ENCODE assay signal across 22 mouse cellular contexts in genomic region chr12:5363961-5364634, GRCm38 (mm10). TPM values are rescaled to one million over a fixed set of nuclear protein-coding genes. Genes with fewer than 3 reads are reported as not detected.
A peak's percentile ranks its signal among the peaks of the same experiment; 100 is the strongest.
DNase-seq lines count a peak whose midpoint lies in the region; ATAC-seq and TF ChIP-seq lines count a peak whose summit lies in the region.
"Had no signal": no experiment of that assay in that cellular context is flagged by ENCODE, and none has a peak within 500 bp of the region (broad histone marks: within the 10 kb centered on the region; RNA-seq: fewer than 3 reads in every experiment).

No protein-coding gene starts in this region.

- no peak for TF ChIP-seq CTCF in left cerebral cortex, adult 2 months (IDR thresholded peaks at IDR 0.05)
- no peak for TF ChIP-seq CTCF in CH12.LX (conservative IDR thresholded peaks at IDR 0.05 in 1 of 2, IDR thresholded peaks at IDR 0.05 in 1 of 2; ENCODE audit: low read depth in 2 of 2, low read length in 2 of 2)

- H3K4me2 ChIP-seq in forebrain, embryonic 13.5 days, result no peak overlapping the region
- no peak overlapping the region for H3K4me2 ChIP-seq in CH12.LX (ENCODE audit: insufficient read depth, low read depth, poor library complexity, severe bottlenecking)
- H3K4me2 ChIP-seq in neural tube, embryonic 15.5 days, result no peak overlapping the region
- H3K4me2 ChIP-seq: embryonic facial prominence, embryonic 13.5 days; heart, embryonic 12.5 days; intestine, embryonic 15.5 days had no signal

- no peak for TF ChIP-seq RAD21 in CH12.LX (IDR thresholded peaks at IDR 0.05; ENCODE audit: low read depth, low read length)

- dilution Hi-C loops in CH12.LX (cut with MboI; ENCODE audit: extremely low pct_ligation_motif_present, extremely low pct_unique_long_range_greater_than_20kb, low sequenced_read_pairs), result no loop called here

- 85% methylated on average over 17 of the region's 17 CpGs for WGBS in forebrain, embryonic 13.5 days
- 90% methylated on average over 17 of the region's 17 CpGs for WGBS in forebrain, embryonic 10.5 days
- 82% methylated on average over 17 of the region's 17 CpGs for WGBS in heart, embryonic 10.5 days
- WGBS in neural tube, embryonic 15.5 days, result 77% methylated on average over 17 of the region's 17 CpGs

- H3K9ac ChIP-seq in forebrain, embryonic 13.5 days, result no peak overlapping the region
- no peak overlapping the region for H3K9ac ChIP-seq in CH12.LX (ENCODE audit: insufficient read depth, low read depth)
- no peak overlapping the region for H3K9ac ChIP-seq in neural tube, embryonic 15.5 days (replicated peaks)
- H3K9ac ChIP-seq: embryonic facial prominence, embryonic 13.5 days; heart, embryonic 12.5 days; intestine, embryonic 15.5 days had no signal

- H3K27me3 ChIP-seq in forebrain, embryonic 13.5 days, result no peaks in the 10 kb centered on the region
- peaks cover 15% of the 10 kb centered on the region; the same call in 1 of the 2 replicates for H3K27me3 ChIP-seq in forebrain, embryonic 10.5 days (ENCODE audit: poor library complexity, severe bottlenecking)
- 0 out of 2 replicates have a peak, but pooled peaks cover 4% of the 10 kb centered on the region for H3K27me3 ChIP-seq in heart, embryonic 10.5 days (ENCODE audit: insufficient read depth, poor library complexity, severe bottlenecking)
- H3K27me3 ChIP-seq in CH12.LX (replicated peaks), result no peaks in the 10 kb centered on the region
- no peaks in the 10 kb centered on the region for H3K27me3 ChIP-seq in neural tube, embryonic 15.5 days (replicated peaks)
- H3K27me3 ChIP-seq: embryonic facial prominence, embryonic 13.5 days; heart, embryonic 12.5 days; intestine, embryonic 15.5 days; Patski had no signal

- no peak for DNase-seq in forebrain, embryonic 10.5 days (ENCODE audit: extremely low spot score, low spot score)
- DNase-seq in heart, embryonic 10.5 days (ENCODE audit: low spot score), result peak; percentile 64
- no peak for DNase-seq in heart, adult 9 months (ENCODE audit: low spot score in 2 of 2)
- no peak for DNase-seq in left cerebral cortex, adult 2 months (ENCODE audit: extremely low spot score in 1 of 2, low spot score in 2 of 2)
- DNase-seq in left cerebral cortex, adult 18-20 months (ENCODE audit: low spot score in 2 of 2), result no peak
- DNase-seq in CH12.LX (ENCODE audit: extremely low read depth), result peak; percentile 58
- DNase-seq: adrenal gland, postnatal 14 days; cerebellum, adult 8-10 months; cerebellum, postnatal 25 days; gastrocnemius, adult 2 months; gastrocnemius, postnatal 25 days; kidney, adult 18-20 months had no signal

- intact Hi-C loops in left cerebral cortex, adult 2 months (cut with DNase I), result no loop called here

- H3K4me3 ChIP-seq in forebrain, embryonic 13.5 days, result no peak overlapping the region
- no peak overlapping the region for H3K4me3 ChIP-seq in forebrain, embryonic 10.5 days
- no peak overlapping the region for H3K4me3 ChIP-seq in heart, embryonic 10.5 days
- H3K4me3 ChIP-seq in left cerebral cortex, adult 2 months, result no peak overlapping the region
- H3K4me3 ChIP-seq in CH12.LX (replicated peaks in 1 of 3; ENCODE audit: low read depth in 2 of 3, low read length in 2 of 3, poor library complexity in 1 of 3), result no peak overlapping the region
- no peak overlapping the region for H3K4me3 ChIP-seq in neural tube, embryonic 15.5 days (replicated peaks)
- H3K4me3 ChIP-seq: embryonic facial prominence, embryonic 13.5 days; gastrocnemius, adult 2 months; heart, embryonic 12.5 days; intestine, embryonic 15.5 days had no signal

- ATAC-seq in forebrain, embryonic 13.5 days, result no peak
- ATAC-seq in neural tube, embryonic 15.5 days (ENCODE audit: low FRiP score), result no peak
- ATAC-seq: activated CD4-positive, CD25-positive, alpha-beta regulatory T cell, adult 4 months; forebrain, embryonic 14.5 days; intestine, embryonic 15.5 days; Patski had no signal

- peak overlapping the region; percentile 14; the same call in 1 of the 2 replicates for H3K27ac ChIP-seq in forebrain, embryonic 13.5 days
- H3K27ac ChIP-seq in forebrain, embryonic 10.5 days, result no peak overlapping the region
- H3K27ac ChIP-seq in heart, embryonic 10.5 days, result no peak overlapping the region
- peak overlapping the region; percentile 61 for H3K27ac ChIP-seq in left cerebral cortex, adult 2 months
- H3K27ac ChIP-seq in CH12.LX (ENCODE audit: insufficient read depth, low read depth), result no peak overlapping the region
- H3K27ac ChIP-seq in neural tube, embryonic 15.5 days (replicated peaks), result no peak overlapping the region
- H3K27ac ChIP-seq: embryonic facial prominence, embryonic 13.5 days; gastrocnemius, adult 2 months; intestine, embryonic 15.5 days had no signal

- in situ Hi-C loops in CH12.LX (cut with MboI; ENCODE audit: low pct_ligation_motif_present, low pct_unique_long_range_greater_than_20kb, low sequenced_read_pairs), result no loop called here

- no peaks in the 10 kb centered on the region for H3K36me3 ChIP-seq in forebrain, embryonic 13.5 days (ENCODE audit: poor library complexity, severe bottlenecking)
- H3K36me3 ChIP-seq in forebrain, embryonic 10.5 days (replicated peaks), result no peaks in the 10 kb centered on the region
- H3K36me3 ChIP-seq in heart, embryonic 10.5 days, result no peaks in the 10 kb centered on the region
- no peaks in the 10 kb centered on the region for H3K36me3 ChIP-seq in CH12.LX (replicated peaks in 1 of 2; ENCODE audit: control insufficient read depth in 1 of 2, insufficient read depth in 1 of 2, low read length in 1 of 2)
- H3K36me3 ChIP-seq in neural tube, embryonic 15.5 days, result no peaks in the 10 kb centered on the region
- H3K36me3 ChIP-seq: embryonic facial prominence, embryonic 13.5 days; heart, embryonic 12.5 days; intestine, embryonic 15.5 days had no signal

- H3K9me3 ChIP-seq in forebrain, embryonic 13.5 days (replicated peaks), result no peaks in the 10 kb centered on the region
- no peaks in the 10 kb centered on the region for H3K9me3 ChIP-seq in forebrain, embryonic 10.5 days
- no peaks in the 10 kb centered on the region for H3K9me3 ChIP-seq in heart, embryonic 10.5 days
- no peaks in the 10 kb centered on the region for H3K9me3 ChIP-seq in CH12.LX (replicated peaks; ENCODE audit: low read length)
- no peaks in the 10 kb centered on the region for H3K9me3 ChIP-seq in neural tube, embryonic 15.5 days (replicated peaks)
- H3K9me3 ChIP-seq: embryonic facial prominence, embryonic 13.5 days; heart, embryonic 12.5 days; intestine, embryonic 15.5 days had no signal

- no peak for TF ChIP-seq EP300 in CH12.LX (IDR thresholded peaks at IDR 0.05; ENCODE audit: low read length)

- H3K79me2 ChIP-seq in CH12.LX (replicated peaks; ENCODE audit: control insufficient read depth, extremely low read depth, insufficient read depth, poor library complexity, severe bottlenecking), result no peaks in the 10 kb centered on the region

- TF ChIP-seq POLR2A in CH12.LX (IDR thresholded peaks at IDR 0.05; ENCODE audit: low read depth, low read length), result no peak

- peaks cover 22% of the 10 kb centered on the region for H3K4me1 ChIP-seq in forebrain, embryonic 13.5 days
- peaks cover 14% of the 10 kb centered on the region for H3K4me1 ChIP-seq in forebrain, embryonic 10.5 days
- no peaks in the 10 kb centered on the region; the same call in 1 of the 2 replicates for H3K4me1 ChIP-seq in heart, embryonic 10.5 days
- peaks cover 0 to 25% of the 10 kb centered on the region in 2 experiments; a peak in 2 of 4 replicates for H3K4me1 ChIP-seq in CH12.LX (ENCODE audit: control insufficient read depth in 1 of 2, insufficient read depth in 2 of 2)
- H3K4me1 ChIP-seq in neural tube, embryonic 15.5 days, result peaks cover 14% of the 10 kb centered on the region
- H3K4me1 ChIP-seq: heart, embryonic 12.5 days; intestine, embryonic 15.5 days had no signal

TF ChIP-seq in CH12.LX, 34 proteins besides CTCF, POLR2A, EP300 and RAD21:
- TF ChIP-seq IRF4 (IDR thresholded peaks at IDR 0.05; ENCODE audit: low read depth, low read length) (no peak), BHLHE40 (IDR thresholded peaks at IDR 0.05; ENCODE audit: low read depth, low read length) (peak; percentile 69), CHD2 (IDR thresholded peaks at IDR 0.05; ENCODE audit: low read length) (no peak), SMC3 (IDR thresholded peaks at IDR 0.05; ENCODE audit: low read depth, low read length) (no peak)

RNA-seq across cellular contexts. Expression of gene Klhl29, which starts 11.4 kb away (rescaled TPM):
- 3.5 TPM in 2 replicates for polyA plus RNA-seq in forebrain, embryonic 13.5 days (2015; fragmentation: Nextera tagmentation; extraction: Ambion mirVana)
- polyA plus RNA-seq in forebrain, embryonic 10.5 days (2016; fragmentation: Nextera tagmentation; extraction: Ambion mirVana), result 0.90 and 1.2 TPM in 2 replicates
- polyA plus RNA-seq in heart, embryonic 10.5 days (2016; fragmentation: Nextera tagmentation; extraction: Ambion mirVana), result 0.33 and 0.60 TPM in 2 replicates
- total RNA-seq in left cerebral cortex, adult 2 months (2021), result 10 to 100 TPM; 43.2 to 44.3 TPM
- 10 to 100 TPM; 34.2 to 39.1 TPM for total RNA-seq in left cerebral cortex, adult 18-20 months (2021)
- total RNA-seq in CH12.LX (2012; rRNA removed) (0.04 TPM in 1 of 2 replicates, not detected in the other), CH12.LX (2014; rRNA removed) (not detected in 2 replicates)
- not detected in 2 replicates for polyA plus RNA-seq in CH12.LX (2012; ENCODE audit: insufficient read length, low read depth)
- polyA plus RNA-seq in neural tube, embryonic 15.5 days (2015; fragmentation: Nextera tagmentation; extraction: Ambion mirVana), result 2.8 and 3.9 TPM in 2 replicates
- total RNA-seq: granulocyte monocyte progenitor cell, adult 5-6 weeks had no signal
- polyA plus RNA-seq: C2C12 had no signal

Comparison
In these comparisons a context has a peak if more than half of its experiments do, and no peak if none do; other contexts are left out.
1. H3K27ac ChIP-seq: peak in forebrain, embryonic 13.5 days (single experiment) and left cerebral cortex, adult 2 months (single experiment); none in forebrain, embryonic 10.5 days (single experiment), heart, embryonic 10.5 days (single experiment), CH12.LX (single experiment) and neural tube, embryonic 15.5 days (single experiment).
2. DNase-seq: peak in heart, embryonic 10.5 days (single experiment) and CH12.LX (single experiment); none in forebrain, embryonic 10.5 days (single experiment), heart, adult 9 months (0 of 2), left cerebral cortex, adult 2 months (0 of 2) and left cerebral cortex, adult 18-20 months (0 of 2).